Mouse (Mus musculus): Measurements from ENCODE around the gene Hist4h4. TPM values are rescaled to one million over a fixed set of nuclear protein-coding genes. Genes with fewer than 3 reads are reported as not detected.
A peak's percentile ranks its signal among the peaks of the same experiment; 100 is the strongest.

Gene Hist4h4
- polyA plus RNA-seq, 1 experiment = 8.0 TPM

- H3K27ac ChIP-seq (ENCODE audit: control insufficient read depth, insufficient read depth, low read depth, low read length, poor library complexity) = peak overlapping the region; percentile 89; the same call in 1 of the 2 replicates
- 5% methylated on average over 7 of the region's 7 CpGs for WGBS
- no peaks in the 10 kb centered on the region; the same call in 1 of the 2 replicates for H3K4me1 ChIP-seq (ENCODE audit: control insufficient read depth, insufficient read depth, low read length)
- TF ChIP-seq CTCF (IDR thresholded peaks at IDR 0.05; ENCODE audit: control insufficient read depth, insufficient read depth, low read length) (no peak), POLR2A (IDR thresholded peaks at IDR 0.05; ENCODE audit: borderline replicate concordance, control insufficient read depth, low read depth, low read length) (no peak)
- peak overlapping the region; percentile 98 for H3K4me3 ChIP-seq (replicated peaks; ENCODE audit: control insufficient read depth, low read depth, low read length)
Measured at GRCm38 (mm10) chr6:136827116-136827515, 22.9 kb upstream of the Hist4h4 start.

GRCm38 (mm10) chr6:136824987-136825386 is 20.8 kb upstream of the Hist4h4 start:
- Histone ChIP-seq H3K4me1 (ENCODE audit: control insufficient read depth, insufficient read depth, low read length) (no peaks in the 10 kb centered on the region; the same call in 1 of the 2 replicates), H3K27ac (ENCODE audit: control insufficient read depth, insufficient read depth, low read depth, low read length, poor library complexity) (no peak overlapping the region), H3K4me3 (replicated peaks; ENCODE audit: control insufficient read depth, low read depth, low read length) (no peak overlapping the region)
- no peak for TF ChIP-seq POLR2A (IDR thresholded peaks at IDR 0.05; ENCODE audit: borderline replicate concordance, control insufficient read depth, low read depth, low read length)
- TF ChIP-seq CTCF (IDR thresholded peaks at IDR 0.05; ENCODE audit: control insufficient read depth, insufficient read depth, low read length) = no peak
- WGBS = 92% methylated on average over 8 of the region's 8 CpGs

GRCm38 (mm10) chr6:136821086-136821485 is 16.9 kb upstream of the Hist4h4 start:
- no peak overlapping the region for H3K27ac ChIP-seq (ENCODE audit: control insufficient read depth, insufficient read depth, low read depth, low read length, poor library complexity)
- 93% methylated on average over 18 of the region's 18 CpGs for WGBS
- TF ChIP-seq POLR2A (IDR thresholded peaks at IDR 0.05; ENCODE audit: borderline replicate concordance, control insufficient read depth, low read depth, low read length) = no peak
- no peak for TF ChIP-seq CTCF (IDR thresholded peaks at IDR 0.05; ENCODE audit: control insufficient read depth, insufficient read depth, low read length)
- H3K4me1 ChIP-seq (ENCODE audit: control insufficient read depth, insufficient read depth, low read length) = no peaks in the 10 kb centered on the region; the same call in 1 of the 2 replicates
- no peak overlapping the region for H3K4me3 ChIP-seq (replicated peaks; ENCODE audit: control insufficient read depth, low read depth, low read length)

- Histone ChIP-seq H3K4me3 (replicated peaks; ENCODE audit: control insufficient read depth, low read depth, low read length) (no peak overlapping the region), H3K4me1 (ENCODE audit: control insufficient read depth, insufficient read depth, low read length) (no peaks in the 10 kb centered on the region; the same call in 1 of the 2 replicates), H3K27ac (ENCODE audit: control insufficient read depth, insufficient read depth, low read depth, low read length, poor library complexity) (no peak overlapping the region)
- WGBS = 95% methylated on average over 21 of the region's 21 CpGs
- TF ChIP-seq POLR2A (IDR thresholded peaks at IDR 0.05; ENCODE audit: borderline replicate concordance, control insufficient read depth, low read depth, low read length) (no peak), CTCF (IDR thresholded peaks at IDR 0.05; ENCODE audit: control insufficient read depth, insufficient read depth, low read length) (no peak)
Measured at GRCm38 (mm10) chr6:136820381-136820780, 16.2 kb upstream of the Hist4h4 start.

GRCm38 (mm10) chr6:136817549-136817948 is 13.3 kb upstream of the Hist4h4 start:
- TF ChIP-seq CTCF (IDR thresholded peaks at IDR 0.05; ENCODE audit: control insufficient read depth, insufficient read depth, low read length) = no peak
- TF ChIP-seq POLR2A (IDR thresholded peaks at IDR 0.05; ENCODE audit: borderline replicate concordance, control insufficient read depth, low read depth, low read length) = no peak
- Histone ChIP-seq H3K27ac (ENCODE audit: control insufficient read depth, insufficient read depth, low read depth, low read length, poor library complexity) (no peak overlapping the region), H3K4me3 (replicated peaks; ENCODE audit: control insufficient read depth, low read depth, low read length) (no peak overlapping the region), H3K4me1 (ENCODE audit: control insufficient read depth, insufficient read depth, low read length) (no peaks in the 10 kb centered on the region; the same call in 1 of the 2 replicates)
- WGBS = 94% methylated on average over 3 of the region's 3 CpGs

- TF ChIP-seq CTCF (IDR thresholded peaks at IDR 0.05; ENCODE audit: control insufficient read depth, insufficient read depth, low read length) (no peak), POLR2A (IDR thresholded peaks at IDR 0.05; ENCODE audit: borderline replicate concordance, control insufficient read depth, low read depth, low read length) (no peak)
- H3K4me3 ChIP-seq (replicated peaks; ENCODE audit: control insufficient read depth, low read depth, low read length) = no peak overlapping the region
- WGBS = 96% methylated on average over 21 of the region's 21 CpGs
Measured at GRCm38 (mm10) chr6:136816826-136817225, 12.6 kb upstream of the Hist4h4 start.

GRCm38 (mm10) chr6:136815381-136815780 is 11.2 kb upstream of the Hist4h4 start:
- WGBS = 71% methylated on average over 7 of the region's 7 CpGs
- no peaks in the 10 kb centered on the region; the same call in 1 of the 2 replicates for H3K4me1 ChIP-seq (ENCODE audit: control insufficient read depth, insufficient read depth, low read length)
- TF ChIP-seq POLR2A (IDR thresholded peaks at IDR 0.05; ENCODE audit: borderline replicate concordance, control insufficient read depth, low read depth, low read length) = no peak
- no peak overlapping the region for H3K27ac ChIP-seq (ENCODE audit: control insufficient read depth, insufficient read depth, low read depth, low read length, poor library complexity)
- no peak overlapping the region for H3K4me3 ChIP-seq (replicated peaks; ENCODE audit: control insufficient read depth, low read depth, low read length)

More at GRCm38 (mm10) chr6:136816826-136817225, 12.6 kb upstream of the Hist4h4 start:
- no peaks in the 10 kb centered on the region; the same call in 1 of the 2 replicates for H3K4me1 ChIP-seq (ENCODE audit: control insufficient read depth, insufficient read depth, low read length)
- no peak overlapping the region for H3K27ac ChIP-seq (ENCODE audit: control insufficient read depth, insufficient read depth, low read depth, low read length, poor library complexity)

- H3K27ac ChIP-seq (ENCODE audit: control insufficient read depth, insufficient read depth, low read depth, low read length, poor library complexity) = no peak overlapping the region
- TF ChIP-seq POLR2A (IDR thresholded peaks at IDR 0.05; ENCODE audit: borderline replicate concordance, control insufficient read depth, low read depth, low read length) (no peak), CTCF (IDR thresholded peaks at IDR 0.05; ENCODE audit: control insufficient read depth, insufficient read depth, low read length) (no peak)
- no peak overlapping the region for H3K4me3 ChIP-seq (replicated peaks; ENCODE audit: control insufficient read depth, low read depth, low read length)
- H3K4me1 ChIP-seq (ENCODE audit: control insufficient read depth, insufficient read depth, low read length) = peaks cover 2% of the 10 kb centered on the region
- 49% methylated on average over 4 of the region's 4 CpGs for WGBS
Measured at GRCm38 (mm10) chr6:136813117-136813516, 8.9 kb upstream of the Hist4h4 start.

GRCm38 (mm10) chr6:136811196-136811595 is 7.0 kb upstream of the Hist4h4 start:
- peaks cover 2% of the 10 kb centered on the region for H3K4me1 ChIP-seq (ENCODE audit: control insufficient read depth, insufficient read depth, low read length)
- 88% methylated on average over 10 of the region's 10 CpGs for WGBS

More at GRCm38 (mm10) chr6:136811196-136811595, 7.0 kb upstream of the Hist4h4 start:
- Histone ChIP-seq H3K4me3 (replicated peaks; ENCODE audit: control insufficient read depth, low read depth, low read length) (no peak overlapping the region), H3K27ac (ENCODE audit: control insufficient read depth, insufficient read depth, low read depth, low read length, poor library complexity) (no peak overlapping the region)
- TF ChIP-seq CTCF (IDR thresholded peaks at IDR 0.05; ENCODE audit: control insufficient read depth, insufficient read depth, low read length) (no peak), POLR2A (IDR thresholded peaks at IDR 0.05; ENCODE audit: borderline replicate concordance, control insufficient read depth, low read depth, low read length) (no peak)
